Mouse (Mus musculus) megakaryocyte, embryonic 14.5 days (primary cell): ENCODE data around the gene Rnf38. TPM values are rescaled to one million over a fixed set of nuclear protein-coding genes. Genes with fewer than 3 reads are reported as not detected.

Source experiments
- H3K27me3 ChIP-seq: replicated peaks from 2 replicates; pipeline ENCODE3; 2012; ENCODE audit warnings: inconsistent platforms
- H3K36me3 ChIP-seq: replicated peaks from 2 replicates; pipeline ENCODE3; 2012; ENCODE audit warnings: low read length, inconsistent platforms, mixed read lengths
- H3K4me1 ChIP-seq: 2 replicates; pipeline ENCODE4 v1.6.1; 2012; ENCODE audit warnings: inconsistent platforms
- H3K4me3 ChIP-seq: replicated peaks from 2 replicates; pipeline ENCODE3; 2012; ENCODE audit warnings: moderate library complexity, mild to moderate bottlenecking, inconsistent platforms
- H3K9me3 ChIP-seq: 2 replicates; pipeline ENCODE4 v1.6.1; 2012; ENCODE audit warnings: inconsistent platforms
- FLI1 ChIP-seq: IDR thresholded peaks from 2 replicates; pipeline ENCODE4 v1.6.1; 2012; ENCODE audit warnings: low read length, inconsistent platforms, mixed read lengths
- GATA1 ChIP-seq: IDR thresholded peaks from 3 replicates; pipeline ENCODE4 v1.6.1; 2012; ENCODE audit warnings: mixed read lengths, low read length, inconsistent platforms, borderline replicate concordance
- polyA plus RNA-seq: library from polyadenylated mRNA; stranded (reverse); fragments of >175 nt; gene quantifications from 2 replicates; pipeline ENCODE4 v1.2.3, GENCODE M21; 2012; ENCODE audit warnings: low replicate concordance; ENCODE audit not compliant: insufficient read depth

Gene Rnf38
- 1.5 and 5.3 TPM in 2 replicates for polyA plus RNA-seq

DNA sequence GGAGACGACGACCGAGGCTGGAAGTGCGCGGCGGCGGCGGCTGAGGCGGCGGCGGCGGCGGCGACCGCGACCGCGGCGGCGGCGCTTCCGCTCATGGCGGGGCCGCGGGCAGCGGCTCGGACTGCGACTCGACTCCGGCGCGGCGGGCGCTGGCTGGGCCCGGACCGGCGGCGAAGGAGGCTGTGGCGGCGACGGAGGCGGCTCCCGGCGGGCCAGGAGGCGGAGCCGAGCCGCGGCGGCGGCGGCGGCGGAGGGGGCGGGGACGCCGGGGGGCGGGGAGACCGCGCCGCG, at the start of gene Rnf38:
Rnf38 (minus strand) TSS at position 77 of the 291 bp plus-strand sequence.
- H3K27me3 ChIP-seq: no peaks in the 10 kb centered on the region
- TF ChIP-seq FLI1 (no peak), GATA1 (no peak)
- H3K4me1 ChIP-seq: peaks cover 29% of the 10 kb centered on the region
- H3K4me3 ChIP-seq: peak within 1 kb of the TSS; percentile 98
- no peaks in the 10 kb centered on the region for H3K36me3 ChIP-seq
- no peaks in the 10 kb centered on the region for H3K9me3 ChIP-seq

- Histone ChIP-seq H3K36me3 (no peaks in the 10 kb centered on the region), H3K4me3 (no peak overlapping the region), H3K4me1 (no peaks in the 10 kb centered on the region), H3K9me3 (peaks cover 9% of the 10 kb centered on the region), H3K27me3 (peaks cover 4% of the 10 kb centered on the region)
- TF ChIP-seq FLI1 (no peak), GATA1 (no peak)
Observed at GRCm38 (mm10) chr4:44281597-44282265, 48.1 kb upstream of the Rnf38 start.

DNA sequence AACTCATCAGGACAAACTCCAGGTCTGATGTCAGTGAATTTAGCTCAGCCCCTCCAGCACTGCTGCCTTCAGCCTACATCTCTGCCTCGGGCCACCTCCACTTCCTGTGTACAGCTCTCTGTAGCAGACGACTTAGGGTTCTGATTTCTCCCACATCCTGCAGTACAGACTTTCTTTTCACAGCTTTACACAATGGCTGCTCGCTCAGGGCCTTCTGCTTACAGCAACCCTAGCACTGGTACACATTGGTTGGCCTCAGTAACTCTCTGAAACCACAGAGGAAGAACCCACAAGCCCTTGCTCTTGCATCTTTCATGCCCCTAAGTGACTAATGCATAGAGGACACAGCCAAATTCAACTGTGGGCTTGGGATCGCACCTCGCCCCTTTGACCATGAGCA, 37.5 kb upstream of the Rnf38 start:
- no peak for TF ChIP-seq GATA1
- TF ChIP-seq FLI1: no peak
- H3K4me3 ChIP-seq: no peak overlapping the region
- H3K9me3 ChIP-seq: no peaks in the 10 kb centered on the region
- H3K4me1 ChIP-seq: 0 out of 2 replicates have a peak, but pooled peaks cover 3% of the 10 kb centered on the region
- H3K36me3 ChIP-seq: no peaks in the 10 kb centered on the region
- peaks cover 4% of the 10 kb centered on the region for H3K27me3 ChIP-seq

- Histone ChIP-seq H3K4me1 (0 out of 2 replicates have a peak, but pooled peaks cover 3% of the 10 kb centered on the region), H3K27me3 (peaks cover 4% of the 10 kb centered on the region), H3K4me3 (no peak overlapping the region), H3K9me3 (no peaks in the 10 kb centered on the region), H3K36me3 (no peaks in the 10 kb centered on the region)
- TF ChIP-seq GATA1: no peak
- TF ChIP-seq FLI1: no peak
Observed at GRCm38 (mm10) chr4:44269376-44269817, 35.8 kb upstream of the Rnf38 start.

GRCm38 (mm10) chr4:44267437-44267836, 33.8 kb upstream of the Rnf38 start:
- Histone ChIP-seq H3K4me1 (0 out of 2 replicates have a peak, but pooled peaks cover 3% of the 10 kb centered on the region), H3K36me3 (no peaks in the 10 kb centered on the region), H3K4me3 (no peak overlapping the region), H3K27me3 (peaks cover 4% of the 10 kb centered on the region), H3K9me3 (no peaks in the 10 kb centered on the region)
- TF ChIP-seq GATA1 (no peak), FLI1 (no peak)

DNA sequence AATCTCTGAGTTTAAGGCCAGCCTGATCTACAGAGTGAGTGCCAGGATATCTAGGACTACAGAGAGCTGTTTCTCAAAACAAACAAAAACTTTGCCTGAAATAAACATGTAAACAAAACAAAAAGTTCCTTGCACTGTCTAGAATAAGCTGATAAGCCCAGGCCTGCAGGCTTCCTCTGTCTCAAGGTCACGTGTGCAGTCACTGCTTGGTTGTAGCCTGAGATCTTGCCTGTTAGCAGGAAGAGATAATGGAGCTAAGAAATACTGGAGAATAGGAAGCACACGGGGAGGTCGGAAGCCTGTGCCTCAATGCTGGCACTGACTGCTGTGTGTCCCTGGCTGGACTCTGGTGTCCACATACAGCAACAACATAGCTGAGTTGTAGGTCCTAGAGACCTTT, 31.9 kb upstream of the Rnf38 start:
- TF ChIP-seq GATA1 (no peak), FLI1 (no peak)
- Histone ChIP-seq H3K27me3 (no peaks in the 10 kb centered on the region), H3K9me3 (no peaks in the 10 kb centered on the region), H3K4me3 (no peak overlapping the region), H3K4me1 (no peaks in the 10 kb centered on the region), H3K36me3 (no peaks in the 10 kb centered on the region)

- TF ChIP-seq FLI1: no peak
- TF ChIP-seq GATA1: no peak
- no peaks in the 10 kb centered on the region for H3K36me3 ChIP-seq
Observed at GRCm38 (mm10) chr4:44260244-44260643, 26.7 kb upstream of the Rnf38 start.

GRCm38 (mm10) chr4:44259126-44259525, 25.5 kb upstream of the Rnf38 start:
- H3K4me1 ChIP-seq: no peaks in the 10 kb centered on the region
- H3K9me3 ChIP-seq: no peaks in the 10 kb centered on the region
- H3K27me3 ChIP-seq: peaks cover 7% of the 10 kb centered on the region
- no peak overlapping the region for H3K4me3 ChIP-seq
- H3K36me3 ChIP-seq: no peaks in the 10 kb centered on the region
- TF ChIP-seq FLI1 (no peak), GATA1 (no peak)

More at GRCm38 (mm10) chr4:44260244-44260643, 26.7 kb upstream of the Rnf38 start:
- Histone ChIP-seq H3K4me1 (no peaks in the 10 kb centered on the region), H3K9me3 (no peaks in the 10 kb centered on the region), H3K4me3 (no peak overlapping the region), H3K27me3 (no peaks in the 10 kb centered on the region)

- no peak overlapping the region for H3K4me3 ChIP-seq
- peaks cover 27% of the 10 kb centered on the region for H3K27me3 ChIP-seq
- H3K4me1 ChIP-seq: peaks cover 20% of the 10 kb centered on the region
- no peak for TF ChIP-seq GATA1
- TF ChIP-seq FLI1: no peak
- no peaks in the 10 kb centered on the region for H3K36me3 ChIP-seq
- no peaks in the 10 kb centered on the region for H3K9me3 ChIP-seq
Observed at GRCm38 (mm10) chr4:44254579-44254978, 21.0 kb upstream of the Rnf38 start.

- Histone ChIP-seq H3K4me1 (peaks cover 26% of the 10 kb centered on the region), H3K9me3 (no peaks in the 10 kb centered on the region), H3K27me3 (peaks cover 38% of the 10 kb centered on the region), H3K36me3 (no peaks in the 10 kb centered on the region), H3K4me3 (no peak overlapping the region)
- TF ChIP-seq FLI1 (no peak), GATA1 (no peak)
Observed at GRCm38 (mm10) chr4:44253191-44253590, 19.6 kb upstream of the Rnf38 start.
